Mouse (Mus musculus): Measurements from ENCODE around the gene Gm49425. TPM values are rescaled to one million over a fixed set of nuclear protein-coding genes. Genes with fewer than 3 reads are reported as not detected.

Gene Gm49425
- polyA plus RNA-seq, 1 experiment from 2014 or later = not detected

DNA sequence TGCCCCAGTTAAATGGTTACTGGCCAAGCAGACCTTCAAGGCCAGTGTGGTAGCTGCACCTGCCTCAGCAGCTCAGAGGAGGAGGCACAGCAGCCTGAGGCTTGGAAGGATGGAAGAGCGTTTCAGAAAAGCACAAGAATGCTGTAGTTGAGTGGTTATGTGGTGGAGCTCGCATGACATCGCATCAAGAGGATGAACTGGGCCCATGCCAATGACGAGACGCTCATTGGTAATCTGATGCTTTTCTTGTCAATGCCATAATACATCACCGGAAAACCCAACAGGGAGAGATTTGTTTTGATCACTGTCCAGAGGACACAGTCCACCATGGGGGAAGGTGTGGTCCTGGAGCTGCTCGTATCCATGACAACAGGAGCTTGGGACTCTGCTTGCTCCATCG is 21.8 kb downstream of the Gm49425 start:
- no peak overlapping the region for H3K27ac ChIP-seq (ENCODE audit: low read depth, low read length)
- DNase-seq (ENCODE audit: low spot score) = no peak

DNA sequence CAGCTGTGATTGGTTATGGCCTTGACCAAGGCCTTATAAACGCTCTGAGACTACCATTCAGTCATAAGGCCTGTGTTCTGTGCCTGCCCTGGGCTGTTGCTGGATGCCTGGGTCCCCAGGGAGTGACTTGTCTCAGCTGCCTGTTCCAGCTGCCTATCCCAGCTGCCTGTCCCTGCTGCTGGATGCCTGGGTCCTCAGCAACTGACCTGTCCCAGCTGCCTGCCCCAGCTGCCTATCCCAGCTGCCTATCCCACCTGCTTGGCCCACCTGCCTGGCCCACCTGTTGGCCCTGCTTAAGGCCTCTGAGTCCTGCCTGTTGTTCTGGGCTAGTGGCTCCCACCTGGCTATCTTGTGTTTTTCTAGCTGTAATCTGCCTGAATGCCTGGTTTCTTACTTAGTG is 22.9 kb downstream of the Gm49425 start:
- WGBS = 81% methylated on average over 1 of the region's 1 CpGs
- no peaks in the 10 kb centered on the region for H3K4me1 ChIP-seq (replicated peaks; ENCODE audit: control insufficient read depth, insufficient read depth, low read length)
- H3K4me2 ChIP-seq (ENCODE audit: low read depth, low read length, severe bottlenecking) = no peak overlapping the region
- H3K9me3 ChIP-seq (ENCODE audit: control insufficient read depth, low read length) = no peaks in the 10 kb centered on the region
- DNase-seq (ENCODE audit: low spot score) = no peak
- no peak overlapping the region for H3K4me3 ChIP-seq (ENCODE audit: low read depth, low read length)
- H3K36me3 ChIP-seq (ENCODE audit: control insufficient read depth, insufficient read depth, low read length) = no peaks in the 10 kb centered on the region
- H3K27ac ChIP-seq (ENCODE audit: low read depth, low read length) = no peak overlapping the region
- no peak overlapping the region for H3K9ac ChIP-seq (ENCODE audit: low read length)
- no peak for ATAC-seq (replicated peaks; ENCODE audit: low FRiP score)
- H3K27me3 ChIP-seq (ENCODE audit: control insufficient read depth, insufficient read depth, low read length) = no peaks in the 10 kb centered on the region

More for the DNA sequence above, 21.8 kb downstream of the Gm49425 start:
- no peak overlapping the region for H3K4me2 ChIP-seq (ENCODE audit: low read depth, low read length, severe bottlenecking)
- WGBS = 89% methylated on average over 8 of the region's 8 CpGs
- H3K4me3 ChIP-seq (ENCODE audit: low read depth, low read length) = no peak overlapping the region
- no peaks in the 10 kb centered on the region for H3K4me1 ChIP-seq (replicated peaks; ENCODE audit: control insufficient read depth, insufficient read depth, low read length)
- no peaks in the 10 kb centered on the region for H3K36me3 ChIP-seq (ENCODE audit: control insufficient read depth, insufficient read depth, low read length)
- no peak overlapping the region for H3K9ac ChIP-seq (ENCODE audit: low read length)
- H3K9me3 ChIP-seq (ENCODE audit: control insufficient read depth, low read length) = no peaks in the 10 kb centered on the region
- no peaks in the 10 kb centered on the region for H3K27me3 ChIP-seq (ENCODE audit: control insufficient read depth, insufficient read depth, low read length)
- ATAC-seq (replicated peaks; ENCODE audit: low FRiP score) = no peak

DNA sequence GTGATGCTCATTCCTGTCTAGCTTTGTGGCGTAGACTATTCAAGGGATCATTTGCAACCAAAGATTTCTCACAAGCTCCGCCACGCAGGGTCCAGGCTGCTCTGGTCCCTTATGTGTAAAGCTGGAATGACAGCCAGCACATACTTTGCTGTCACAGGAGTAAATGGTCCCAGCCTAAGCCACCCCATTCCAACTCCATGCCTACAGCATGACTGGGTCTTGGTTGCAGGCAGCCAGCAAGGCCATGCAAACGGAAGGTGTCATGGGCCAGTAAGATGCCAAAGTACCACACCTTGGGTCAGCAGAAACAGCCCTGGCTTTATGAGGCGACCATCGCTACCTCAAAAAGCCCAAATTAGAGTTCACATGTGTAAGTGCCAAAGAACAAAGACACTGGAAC is 23.3 kb downstream of the Gm49425 start:
- H3K36me3 ChIP-seq (ENCODE audit: control insufficient read depth, insufficient read depth, low read length) = no peaks in the 10 kb centered on the region
- no peak overlapping the region for H3K4me3 ChIP-seq (ENCODE audit: low read depth, low read length)
- H3K4me2 ChIP-seq (ENCODE audit: low read depth, low read length, severe bottlenecking) = no peak overlapping the region
- DNase-seq (ENCODE audit: low spot score) = no peak
- H3K9ac ChIP-seq (ENCODE audit: low read length) = no peak overlapping the region
- no peaks in the 10 kb centered on the region for H3K9me3 ChIP-seq (ENCODE audit: control insufficient read depth, low read length)
- WGBS = 85% methylated on average over 6 of the region's 6 CpGs
- no peak for ATAC-seq (replicated peaks; ENCODE audit: low FRiP score)
- H3K27ac ChIP-seq (ENCODE audit: low read depth, low read length) = no peak overlapping the region
- H3K27me3 ChIP-seq (ENCODE audit: control insufficient read depth, insufficient read depth, low read length) = no peaks in the 10 kb centered on the region
- no peaks in the 10 kb centered on the region for H3K4me1 ChIP-seq (replicated peaks; ENCODE audit: control insufficient read depth, insufficient read depth, low read length)

DNA sequence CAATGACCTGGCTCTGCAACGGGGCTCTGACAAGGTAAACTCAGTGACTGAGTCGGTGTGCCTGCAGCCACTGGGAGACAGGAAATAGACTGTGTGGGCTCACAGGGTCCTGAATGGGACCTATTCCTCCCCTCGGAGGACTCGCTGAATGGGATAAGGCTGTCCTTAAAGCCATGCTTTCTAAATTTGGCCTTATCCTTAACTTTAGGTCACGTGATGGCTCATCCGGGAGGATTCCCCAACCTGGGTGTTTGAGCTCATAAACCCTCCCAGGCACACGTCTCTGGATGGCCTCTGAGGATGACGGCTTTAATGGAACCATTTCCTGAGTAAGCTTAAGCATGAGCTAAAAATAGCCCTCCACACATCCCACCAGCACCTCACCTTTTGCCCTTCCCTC is 24.3 kb downstream of the Gm49425 start:
- ATAC-seq (replicated peaks; ENCODE audit: low FRiP score) (no peak), DNase-seq (ENCODE audit: low spot score) (no peak)
- no peaks in the 10 kb centered on the region for H3K27me3 ChIP-seq (ENCODE audit: control insufficient read depth, insufficient read depth, low read length)
- H3K27ac ChIP-seq (ENCODE audit: low read depth, low read length) = no peak overlapping the region
- WGBS = 80% methylated on average over 8 of the region's 8 CpGs
- no peak overlapping the region for H3K4me2 ChIP-seq (ENCODE audit: low read depth, low read length, severe bottlenecking)
- H3K4me3 ChIP-seq (ENCODE audit: low read depth, low read length) = no peak overlapping the region
- H3K4me1 ChIP-seq (replicated peaks; ENCODE audit: control insufficient read depth, insufficient read depth, low read length) = no peaks in the 10 kb centered on the region
- H3K9me3 ChIP-seq (ENCODE audit: control insufficient read depth, low read length) = no peaks in the 10 kb centered on the region
- H3K9ac ChIP-seq (ENCODE audit: low read length) = no peak overlapping the region
- H3K36me3 ChIP-seq (ENCODE audit: control insufficient read depth, insufficient read depth, low read length) = no peaks in the 10 kb centered on the region

DNA sequence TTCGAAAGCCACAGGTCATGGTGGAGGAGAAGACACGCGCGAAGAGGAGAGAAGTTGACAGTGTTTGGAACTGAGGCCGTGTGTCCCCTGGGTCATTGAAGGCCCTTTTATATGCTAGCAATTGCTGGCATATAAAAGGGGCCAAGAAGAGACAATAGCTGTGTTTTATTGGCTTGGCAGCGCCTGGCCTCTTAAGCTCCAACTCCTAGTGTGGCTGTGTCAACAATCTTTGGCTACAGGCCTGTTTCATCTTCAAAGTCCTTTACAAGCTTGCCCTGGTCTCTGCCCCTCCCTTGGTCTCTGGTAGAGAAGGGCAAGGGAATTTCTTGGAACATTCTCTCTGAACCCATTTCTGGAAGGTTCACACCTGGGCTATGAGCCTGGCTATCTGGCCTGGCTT is 25.6 kb downstream of the Gm49425 start, which contains the start of gene Krt83:
Krt83 (minus strand) TSS at position 82 of the 400 bp plus-strand sequence.
- DNase-seq (ENCODE audit: low spot score) = no peak
- Histone ChIP-seq H3K4me3 (ENCODE audit: low read depth, low read length) (no peak within 1 kb of the TSS), H3K9ac (ENCODE audit: low read length) (no peak within 1 kb of the TSS), H3K27ac (ENCODE audit: low read depth, low read length) (no peak within 1 kb of the TSS), H3K27me3 (ENCODE audit: control insufficient read depth, insufficient read depth, low read length) (no peaks in the 10 kb centered on the region), H3K36me3 (ENCODE audit: control insufficient read depth, insufficient read depth, low read length) (no peaks in the 10 kb centered on the region), H3K9me3 (ENCODE audit: control insufficient read depth, low read length) (no peaks in the 10 kb centered on the region), H3K4me2 (ENCODE audit: low read depth, low read length, severe bottlenecking) (no peak within 1 kb of the TSS), H3K4me1 (replicated peaks; ENCODE audit: control insufficient read depth, insufficient read depth, low read length) (no peaks in the 10 kb centered on the region)
- WGBS = 73% methylated on average over 6 of the region's 6 CpGs
- no peak for ATAC-seq (replicated peaks; ENCODE audit: low FRiP score)

DNA sequence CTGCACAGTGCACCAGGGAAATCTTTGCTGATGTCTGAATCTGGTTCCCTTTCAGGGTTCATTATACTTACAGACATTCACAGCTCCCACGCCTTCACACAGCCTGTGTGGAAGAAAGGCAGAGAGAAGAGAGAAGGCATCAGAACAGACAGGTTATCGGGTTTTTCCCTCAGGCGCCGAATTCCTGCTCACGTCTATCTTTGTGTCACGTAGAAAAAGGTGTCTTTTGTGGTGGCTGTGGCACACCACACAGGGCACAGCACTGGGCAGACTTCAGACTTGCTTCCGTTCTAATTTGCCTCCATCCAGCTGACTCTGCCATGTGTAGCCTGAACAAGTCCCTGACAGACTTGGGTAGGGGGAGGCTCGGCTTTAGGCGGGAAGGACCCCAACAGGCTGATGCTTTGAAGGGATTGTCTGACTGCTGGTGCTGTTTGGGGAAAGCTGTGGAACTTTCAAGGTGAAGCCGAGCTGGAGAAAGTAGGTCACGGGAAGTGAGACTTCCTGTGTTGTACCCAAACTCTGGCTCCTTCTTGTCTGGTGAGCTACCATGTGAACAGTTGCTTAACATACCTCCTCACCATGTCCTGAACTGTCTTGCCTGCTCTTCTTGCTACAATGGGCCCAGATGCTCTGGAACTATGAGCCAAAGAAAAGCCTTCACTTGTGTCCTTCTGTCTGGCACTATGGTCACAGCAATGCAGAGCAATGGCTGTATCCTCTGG is 31.0 kb downstream of the Gm49425 start:
- ATAC-seq (replicated peaks; ENCODE audit: low FRiP score) = no peak
- no peak for DNase-seq (ENCODE audit: low spot score)

DNA sequence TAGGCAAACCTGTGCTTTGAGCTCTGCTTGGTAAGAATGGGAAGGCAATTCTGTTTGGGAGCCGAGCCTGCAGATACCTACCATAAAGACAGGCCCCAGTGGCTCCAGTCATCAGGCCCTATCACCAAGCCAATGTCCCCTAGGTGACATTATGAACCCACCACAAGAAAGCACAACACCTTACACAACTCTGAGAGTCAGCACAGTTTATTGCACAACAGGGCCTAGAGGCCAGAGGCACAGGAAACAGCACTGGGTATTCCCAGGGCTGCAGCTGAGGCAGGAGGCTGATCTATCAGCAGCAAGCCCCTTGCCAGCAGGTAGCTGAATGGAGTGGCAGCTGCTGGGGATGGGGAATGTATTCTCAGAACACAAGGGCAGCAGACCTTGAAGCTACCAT is 32.1 kb downstream of the Gm49425 start:
- H3K4me1 ChIP-seq (replicated peaks; ENCODE audit: control insufficient read depth, insufficient read depth, low read length) = no peaks in the 10 kb centered on the region
- H3K4me2 ChIP-seq (ENCODE audit: low read depth, low read length, severe bottlenecking) = no peak overlapping the region
- DNase-seq (ENCODE audit: low spot score) = no peak
- WGBS = 83% methylated on average over 1 of the region's 1 CpGs
- H3K36me3 ChIP-seq (ENCODE audit: control insufficient read depth, insufficient read depth, low read length) = no peaks in the 10 kb centered on the region
- no peak overlapping the region for H3K9ac ChIP-seq (ENCODE audit: low read length)
- H3K27ac ChIP-seq (ENCODE audit: low read depth, low read length) = no peak overlapping the region
- H3K27me3 ChIP-seq (ENCODE audit: control insufficient read depth, insufficient read depth, low read length) = no peaks in the 10 kb centered on the region
- no peak for ATAC-seq (replicated peaks; ENCODE audit: low FRiP score)
- H3K4me3 ChIP-seq (ENCODE audit: low read depth, low read length) = no peak overlapping the region
- no peaks in the 10 kb centered on the region for H3K9me3 ChIP-seq (ENCODE audit: control insufficient read depth, low read length)

More for the DNA sequence above, 31.0 kb downstream of the Gm49425 start:
- Histone ChIP-seq H3K27me3 (ENCODE audit: control insufficient read depth, insufficient read depth, low read length) (no peaks in the 10 kb centered on the region), H3K9me3 (ENCODE audit: control insufficient read depth, low read length) (no peaks in the 10 kb centered on the region), H3K4me1 (replicated peaks; ENCODE audit: control insufficient read depth, insufficient read depth, low read length) (no peaks in the 10 kb centered on the region), H3K4me2 (ENCODE audit: low read depth, low read length, severe bottlenecking) (no peak overlapping the region), H3K27ac (ENCODE audit: low read depth, low read length) (no peak overlapping the region), H3K9ac (ENCODE audit: low read length) (no peak overlapping the region), H3K4me3 (ENCODE audit: low read depth, low read length) (no peak overlapping the region), H3K36me3 (ENCODE audit: control insufficient read depth, insufficient read depth, low read length) (no peaks in the 10 kb centered on the region)
- WGBS = 83% methylated on average over 11 of the region's 11 CpGs

DNA sequence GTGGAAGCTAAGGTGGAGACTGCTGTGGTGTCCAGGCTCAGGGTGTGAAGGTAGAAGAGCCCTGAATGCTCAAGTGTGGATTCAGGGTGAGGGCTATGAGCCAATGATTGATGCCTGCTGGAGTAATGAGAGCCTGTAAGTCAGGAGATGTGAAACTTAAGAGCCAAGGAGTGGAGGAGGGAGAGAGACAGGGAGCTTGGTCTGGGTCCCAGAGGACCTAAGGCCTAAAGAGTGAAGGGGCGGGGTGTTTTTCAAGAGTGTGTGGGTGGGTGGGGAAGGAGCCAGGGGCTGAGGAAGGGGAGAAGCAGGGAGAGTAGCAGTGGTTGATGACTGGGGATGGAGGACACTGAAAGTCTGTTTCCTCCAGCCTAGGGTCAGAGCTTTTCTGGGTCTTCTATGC is 33.4 kb downstream of the Gm49425 start:
- H3K4me3 ChIP-seq (ENCODE audit: low read depth, low read length) = no peak overlapping the region
- 57% methylated on average over 1 of the region's 1 CpGs for WGBS

DNA sequence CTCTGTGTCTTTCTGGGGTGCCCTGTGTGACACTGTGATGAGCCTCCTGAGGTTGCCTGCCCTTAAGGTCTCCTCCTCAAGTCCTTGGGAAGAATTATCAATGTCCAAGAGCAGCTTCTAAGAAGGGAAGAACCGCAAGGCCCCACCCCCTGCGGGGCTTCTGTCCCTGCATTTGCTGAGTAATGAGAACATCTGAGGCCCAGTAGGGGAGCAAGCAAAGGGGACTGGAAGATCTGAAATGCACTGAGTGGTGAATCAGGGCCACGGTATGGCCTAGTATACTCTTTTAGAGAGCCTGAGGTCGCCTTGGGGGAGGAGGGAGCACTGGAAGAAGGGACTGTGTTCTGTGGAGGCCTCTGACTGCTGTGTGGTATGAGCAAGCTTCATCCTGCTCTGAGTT is 35.0 kb downstream of the Gm49425 start:
- Histone ChIP-seq H3K9me3 (ENCODE audit: control insufficient read depth, low read length) (no peaks in the 10 kb centered on the region), H3K27me3 (ENCODE audit: control insufficient read depth, insufficient read depth, low read length) (no peaks in the 10 kb centered on the region), H3K4me1 (replicated peaks; ENCODE audit: control insufficient read depth, insufficient read depth, low read length) (no peaks in the 10 kb centered on the region; the same call in 1 of the 2 replicates), H3K4me3 (ENCODE audit: low read depth, low read length) (no peak overlapping the region), H3K36me3 (ENCODE audit: control insufficient read depth, insufficient read depth, low read length) (no peaks in the 10 kb centered on the region), H3K9ac (ENCODE audit: low read length) (no peak overlapping the region), H3K4me2 (ENCODE audit: low read depth, low read length, severe bottlenecking) (no peak overlapping the region), H3K27ac (ENCODE audit: low read depth, low read length) (no peak overlapping the region)
- ATAC-seq (replicated peaks; ENCODE audit: low FRiP score) (no peak), DNase-seq (ENCODE audit: low spot score) (no peak)
- 36% methylated on average over 4 of the region's 4 CpGs for WGBS

More for the DNA sequence above, 33.4 kb downstream of the Gm49425 start:
- ATAC-seq (replicated peaks; ENCODE audit: low FRiP score) = no peak
- Histone ChIP-seq H3K9ac (ENCODE audit: low read length) (no peak overlapping the region), H3K9me3 (ENCODE audit: control insufficient read depth, low read length) (no peaks in the 10 kb centered on the region), H3K27me3 (ENCODE audit: control insufficient read depth, insufficient read depth, low read length) (no peaks in the 10 kb centered on the region), H3K4me1 (replicated peaks; ENCODE audit: control insufficient read depth, insufficient read depth, low read length) (no peaks in the 10 kb centered on the region; the same call in 1 of the 2 replicates), H3K4me2 (ENCODE audit: low read depth, low read length, severe bottlenecking) (no peak overlapping the region), H3K36me3 (ENCODE audit: control insufficient read depth, insufficient read depth, low read length) (no peaks in the 10 kb centered on the region), H3K27ac (ENCODE audit: low read depth, low read length) (no peak overlapping the region)
- no peak for DNase-seq (ENCODE audit: low spot score)
